Mouse (Mus musculus) megakaryocyte, embryonic 14.5 days (primary cell): ENCODE measurements at regions not wholly inside any gene's neighbourhood (a gene's known extent, or its start where the extent isn't known, plus 50 kb on each side); places are given as distances from the start of the nearest gene placed in this dataset.

Source experiments
- FLI1 ChIP-seq: IDR thresholded peaks from 2 replicates; pipeline ENCODE4 v1.6.1; 2012; ENCODE audit warnings: low read length, inconsistent platforms, mixed read lengths
- GATA1 ChIP-seq: IDR thresholded peaks from 3 replicates; pipeline ENCODE4 v1.6.1; 2012; ENCODE audit warnings: mixed read lengths, low read length, inconsistent platforms, borderline replicate concordance

- TF ChIP-seq FLI1 (no peak), GATA1 (no peak)
These were observed 85.2 kb upstream of the Gm26897 start for GRCm38 (mm10) chr5:111648481-111648880.
